Mouse (Mus musculus): ENCODE results near the gene Spock2. TPM values are rescaled to one million over a fixed set of nuclear protein-coding genes. Genes with fewer than 3 reads are reported as not detected.
"Not testable (repeated sequence)": the region's sequence is repeated elsewhere in the genome, so short reads cannot be mapped to it uniquely, and the experiment has no call there.

Gene Spock2
- polyA plus RNA-seq, 1 experiment from 2014 or later: 2.0 TPM

DNA sequence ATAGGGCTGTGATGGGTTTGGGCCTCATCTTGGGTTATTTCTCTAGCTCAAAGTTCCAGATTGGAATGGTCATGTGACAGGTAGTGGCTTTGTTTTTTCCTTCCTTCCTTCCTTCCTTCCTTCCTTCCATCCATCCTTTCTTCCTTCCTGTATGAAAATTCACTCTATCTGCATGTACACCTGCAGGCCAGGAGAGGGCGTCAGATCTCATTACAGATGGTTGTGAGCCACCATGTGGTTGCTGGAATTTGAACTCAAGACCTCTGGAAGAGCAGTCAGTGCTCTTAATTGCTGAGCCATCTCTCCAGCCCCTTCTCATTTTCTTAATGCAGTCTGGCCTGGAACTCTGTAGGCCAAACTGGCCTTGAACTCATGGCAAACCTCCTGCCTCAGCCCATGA lies 30.0 kb downstream of the Spock2 start:
- not testable (repeated sequence) for DNase-seq (ENCODE audit: low spot score); H3K27ac ChIP-seq; H3K4me3 ChIP-seq; H3K9me3 ChIP-seq (replicated peaks); H3K27me3 ChIP-seq (ENCODE audit: low read depth, poor library complexity, severe bottlenecking); H3K36me3 ChIP-seq
- H3K4me1 ChIP-seq: peaks cover 16% of the 10 kb centered on the region
- WGBS: 71% methylated on average over 1 of the region's 1 CpGs

DNA sequence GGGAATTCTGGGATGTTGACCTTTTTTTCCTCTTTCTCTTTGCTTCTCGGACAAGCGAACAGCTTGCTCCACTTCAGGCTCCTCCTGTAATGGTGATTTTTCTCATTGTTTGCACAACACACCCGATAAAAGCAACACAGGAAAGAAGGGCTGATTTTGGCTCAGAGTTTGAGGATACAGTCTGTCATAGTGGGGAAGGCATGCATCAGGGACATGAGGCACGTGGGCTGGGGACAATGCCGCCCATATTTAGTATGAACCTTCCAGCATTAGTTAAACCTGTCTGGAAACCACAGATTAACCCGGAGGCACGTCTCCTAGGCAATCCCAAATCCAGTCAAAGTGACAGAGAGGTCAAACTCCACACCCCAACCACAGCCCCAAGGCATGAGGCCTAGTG lies 30.9 kb downstream of the Spock2 start:
- Histone ChIP-seq H3K9me3 (replicated peaks) (no peaks in the 10 kb centered on the region), H3K4me1 (peaks cover 16% of the 10 kb centered on the region), H3K36me3 (no peaks in the 10 kb centered on the region), H3K27me3 (ENCODE audit: low read depth, poor library complexity, severe bottlenecking) (no peaks in the 10 kb centered on the region), H3K27ac (no peak overlapping the region), H3K4me3 (no peak overlapping the region)
- 85% methylated on average over 7 of the region's 7 CpGs for WGBS
- DNase-seq (ENCODE audit: low spot score): no peak

DNA sequence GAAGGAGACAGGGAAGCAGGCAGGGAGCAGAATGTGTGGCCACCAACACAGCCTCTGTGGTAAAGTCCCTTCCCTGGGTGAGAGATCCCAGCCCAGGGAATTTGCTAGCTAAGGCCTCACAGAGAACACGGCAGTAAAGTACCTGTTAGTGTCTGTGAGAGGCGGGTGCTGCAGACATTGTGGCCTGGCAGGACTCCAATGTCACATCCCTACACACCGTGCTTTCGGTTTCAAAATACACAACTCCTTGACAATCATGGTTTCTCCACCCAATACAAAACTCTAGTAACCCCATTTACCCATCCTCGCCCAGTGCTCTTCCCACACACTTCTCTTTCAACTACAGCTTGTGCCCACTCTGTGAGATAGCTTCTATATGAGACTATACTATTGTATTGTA lies 32.7 kb downstream of the Spock2 start:
- WGBS: 89% methylated on average over 5 of the region's 5 CpGs
- Histone ChIP-seq H3K9me3 (replicated peaks) (no peaks in the 10 kb centered on the region), H3K4me1 (peaks cover 9% of the 10 kb centered on the region), H3K27me3 (ENCODE audit: low read depth, poor library complexity, severe bottlenecking) (no peaks in the 10 kb centered on the region), H3K4me3 (no peak overlapping the region), H3K36me3 (no peaks in the 10 kb centered on the region), H3K27ac (no peak overlapping the region)
- no peak for DNase-seq (ENCODE audit: low spot score)

DNA sequence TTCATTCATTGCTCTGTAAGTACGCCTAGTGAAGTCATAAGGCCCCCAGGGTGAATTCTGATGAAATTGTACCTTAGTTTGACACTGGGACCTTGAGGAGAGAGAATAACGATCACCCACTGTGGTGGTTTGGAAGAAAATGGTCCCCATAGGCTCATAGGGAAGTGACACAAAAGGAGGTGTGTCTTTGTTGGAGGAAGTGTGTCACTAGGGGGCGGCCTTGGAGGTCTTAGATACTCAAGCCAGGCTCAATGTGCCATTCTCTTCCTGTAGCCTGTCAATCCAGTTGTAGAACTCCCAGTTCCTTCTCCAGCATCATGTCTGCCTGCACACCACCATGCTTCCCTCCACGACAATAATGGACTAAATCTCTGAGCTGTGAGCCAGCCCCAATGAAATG lies 34.7 kb downstream of the Spock2 start:
- H3K4me3 ChIP-seq: no peak overlapping the region
- no peak overlapping the region for H3K27ac ChIP-seq
- WGBS: 93% methylated on average over 4 of the region's 4 CpGs
- no peaks in the 10 kb centered on the region for H3K9me3 ChIP-seq (replicated peaks)
- no peaks in the 10 kb centered on the region for H3K4me1 ChIP-seq
- H3K36me3 ChIP-seq: no peaks in the 10 kb centered on the region
- no peaks in the 10 kb centered on the region for H3K27me3 ChIP-seq (ENCODE audit: low read depth, poor library complexity, severe bottlenecking)
- DNase-seq (ENCODE audit: low spot score): no peak

DNA sequence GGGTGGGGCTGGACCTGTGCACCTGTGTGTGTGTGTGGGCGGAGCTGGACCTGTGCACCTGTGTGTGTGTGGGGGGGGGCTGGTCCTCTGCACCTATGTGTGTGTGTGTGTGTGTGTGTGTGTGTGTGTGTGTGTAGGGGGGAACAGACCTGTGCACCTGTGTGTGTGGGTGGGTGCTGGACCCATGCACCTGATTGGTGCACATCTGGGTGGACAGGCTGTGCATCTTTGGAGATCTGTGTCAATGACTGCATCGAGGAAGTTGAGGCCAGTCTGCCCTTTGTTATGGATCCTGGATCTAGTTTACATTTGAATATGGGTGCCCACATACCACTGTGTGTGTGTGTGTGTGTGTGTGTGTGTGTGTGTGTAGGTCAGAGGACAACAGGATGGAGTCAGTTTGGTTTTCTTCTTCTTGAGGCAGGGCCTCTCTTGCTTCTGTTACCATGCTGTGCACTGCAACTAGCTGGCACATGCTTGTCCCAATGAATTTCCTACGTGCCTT lies 35.7 kb downstream of the Spock2 start:
- H3K4me3 ChIP-seq: no peak overlapping the region
- no peaks in the 10 kb centered on the region for H3K36me3 ChIP-seq

DNA sequence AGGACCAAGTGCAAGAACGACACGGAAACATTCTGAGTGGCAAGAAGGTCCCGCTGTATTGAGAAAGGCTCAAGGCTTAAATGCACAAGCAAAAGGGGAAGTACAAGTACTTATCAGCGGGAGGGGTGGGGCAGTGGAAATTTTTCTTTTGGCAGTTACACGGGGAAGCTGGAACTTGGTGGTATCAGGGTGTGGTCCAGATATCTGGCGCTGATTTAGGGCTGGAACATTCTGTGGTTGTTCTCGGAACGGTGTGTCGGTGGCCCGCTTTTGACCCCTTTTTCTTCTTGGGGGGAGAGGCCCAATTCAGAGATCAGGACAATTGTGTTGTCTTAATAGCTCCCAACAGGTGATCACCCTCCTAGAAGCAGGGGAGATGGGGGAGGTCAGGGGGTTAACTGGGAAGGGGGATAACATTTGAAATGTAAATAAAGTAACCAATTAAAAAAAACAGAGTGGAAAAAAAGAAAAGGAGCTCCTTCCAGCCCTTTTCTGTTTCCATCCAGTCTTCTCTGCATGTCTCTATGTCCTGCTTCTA lies 41.6 kb downstream of the Spock2 start:
- not testable (repeated sequence) for H3K36me3 ChIP-seq; H3K4me3 ChIP-seq; H3K27ac ChIP-seq; H3K4me1 ChIP-seq; H3K9me3 ChIP-seq (replicated peaks); DNase-seq (ENCODE audit: low spot score); H3K27me3 ChIP-seq (ENCODE audit: low read depth, poor library complexity, severe bottlenecking)
- WGBS: 82% methylated on average over 10 of the region's 10 CpGs

More for the DNA sequence above, 35.7 kb downstream of the Spock2 start:
- no peak overlapping the region for H3K27ac ChIP-seq
- DNase-seq (ENCODE audit: low spot score): no peak
- no peaks in the 10 kb centered on the region for H3K4me1 ChIP-seq
- WGBS: 90% methylated on average over 3 of the region's 3 CpGs
- H3K9me3 ChIP-seq (replicated peaks): no peaks in the 10 kb centered on the region
- H3K27me3 ChIP-seq (ENCODE audit: low read depth, poor library complexity, severe bottlenecking): no peaks in the 10 kb centered on the region

DNA sequence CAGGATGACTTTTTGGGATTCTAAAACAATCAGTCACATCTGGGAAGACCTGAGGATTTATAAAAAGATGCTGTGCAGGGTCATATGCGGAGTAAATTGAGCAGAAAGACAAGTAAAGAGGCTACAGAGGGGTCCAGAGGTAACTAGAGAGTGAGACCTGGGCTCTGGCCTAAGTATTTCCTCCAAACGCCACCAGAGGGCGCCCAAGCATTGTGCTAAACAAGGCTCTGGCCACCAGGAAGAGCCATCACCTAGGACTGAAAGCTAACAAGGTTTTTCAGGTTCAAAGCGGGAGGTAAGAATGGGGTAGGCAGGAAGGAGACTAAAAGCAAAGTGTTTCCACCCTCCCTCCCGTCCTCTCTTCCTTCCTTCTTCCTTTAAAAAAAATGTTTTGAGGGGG lies 42.1 kb downstream of the Spock2 start:
- 6% methylated on average over 5 of the region's 5 CpGs for WGBS

DNA sequence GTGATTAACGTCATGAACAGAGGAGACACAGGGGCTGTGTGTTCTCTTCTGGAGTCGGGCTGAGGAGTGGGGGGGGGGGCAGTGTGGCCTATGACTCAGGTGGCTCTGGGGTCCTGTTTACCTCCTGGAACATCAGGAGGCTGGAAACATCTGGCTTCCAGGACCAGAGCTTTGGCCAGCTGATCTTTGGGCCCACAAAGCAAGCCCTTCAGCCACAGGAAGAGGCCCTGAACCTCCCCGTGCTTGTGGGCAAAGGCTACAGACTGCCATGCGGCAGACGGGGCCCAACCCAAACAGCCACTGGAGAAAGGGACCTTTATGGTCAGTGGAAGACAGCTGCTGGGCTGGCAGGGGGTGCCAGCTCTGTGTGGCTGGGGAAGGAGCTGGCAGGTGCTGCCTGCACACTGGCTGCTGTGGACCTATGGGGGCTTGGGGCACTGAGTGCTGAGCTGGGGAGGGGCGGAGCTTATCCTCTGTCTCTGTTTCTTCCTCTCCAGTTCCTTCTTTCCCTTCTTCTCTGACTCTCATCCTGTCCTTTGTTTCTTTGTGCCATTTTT lies 45.2 kb downstream of the Spock2 start:
- DNase-seq (ENCODE audit: low spot score): no peak
- no peaks in the 10 kb centered on the region for H3K36me3 ChIP-seq
- H3K27ac ChIP-seq: peak overlapping the region; percentile 38
- H3K4me1 ChIP-seq: peaks cover 7% of the 10 kb centered on the region
- no peaks in the 10 kb centered on the region for H3K9me3 ChIP-seq (replicated peaks)
- H3K4me3 ChIP-seq: no peak overlapping the region
- H3K27me3 ChIP-seq (ENCODE audit: low read depth, poor library complexity, severe bottlenecking): no peaks in the 10 kb centered on the region
- WGBS: 75% methylated on average over 6 of the region's 6 CpGs

More for the DNA sequence above, 42.1 kb downstream of the Spock2 start:
- Histone ChIP-seq H3K27me3 (ENCODE audit: low read depth, poor library complexity, severe bottlenecking) (no peaks in the 10 kb centered on the region), H3K9me3 (replicated peaks) (no peaks in the 10 kb centered on the region), H3K27ac (no peak overlapping the region), H3K4me3 (no peak overlapping the region), H3K4me1 (peaks cover 7% of the 10 kb centered on the region), H3K36me3 (no peaks in the 10 kb centered on the region)
- peak; percentile 91 for DNase-seq (ENCODE audit: low spot score)

DNA sequence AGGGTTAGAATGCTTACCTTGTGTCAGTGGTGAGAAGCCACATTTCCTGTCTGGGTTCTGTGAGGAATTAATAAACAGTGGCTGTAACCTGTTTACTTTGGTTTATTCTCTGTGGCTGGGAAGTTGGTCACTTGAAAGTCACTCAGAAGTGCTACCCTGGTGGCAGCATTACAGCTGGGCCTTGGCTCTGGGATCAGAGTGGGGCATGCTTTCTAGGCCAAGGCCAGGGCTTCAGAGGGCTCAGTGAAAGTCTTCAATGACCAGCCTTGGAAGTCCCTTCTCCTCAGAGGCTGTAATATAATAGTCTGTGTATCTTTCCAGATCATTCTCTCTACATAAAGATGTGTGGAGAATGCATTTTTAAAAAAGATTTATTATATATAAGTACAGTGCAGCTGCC lies 50.0 kb downstream of the Spock2 start:
- Histone ChIP-seq H3K27me3 (ENCODE audit: low read depth, poor library complexity, severe bottlenecking) (no peaks in the 10 kb centered on the region), H3K4me3 (no peak overlapping the region), H3K36me3 (no peaks in the 10 kb centered on the region), H3K27ac (no peak overlapping the region), H3K9me3 (replicated peaks) (no peaks in the 10 kb centered on the region), H3K4me1 (peaks cover 4% of the 10 kb centered on the region)
- DNase-seq (ENCODE audit: low spot score): no peak

DNA sequence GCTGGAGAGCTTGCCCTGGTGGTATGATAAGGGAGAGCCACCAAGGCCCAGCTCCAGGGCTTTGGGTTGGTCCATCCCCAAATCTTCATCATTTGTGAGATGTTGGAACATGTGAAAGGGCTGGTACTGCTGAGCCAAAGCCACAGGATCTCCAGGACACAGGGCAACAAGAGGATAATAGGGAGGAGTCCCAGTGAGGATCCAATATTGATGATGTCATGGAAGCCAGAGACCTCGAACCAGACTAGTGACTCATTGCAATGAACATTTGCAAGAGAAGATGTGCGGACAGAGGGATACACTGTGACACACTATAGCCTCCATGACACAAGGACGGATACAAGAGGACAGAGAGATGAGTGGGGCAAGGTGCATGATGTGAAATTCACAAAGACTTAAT lies 52.1 kb downstream of the Spock2 start:
- 88% methylated on average over 3 of the region's 3 CpGs for WGBS
- DNase-seq (ENCODE audit: low spot score): no peak
- H3K27ac ChIP-seq: no peak overlapping the region

DNA sequence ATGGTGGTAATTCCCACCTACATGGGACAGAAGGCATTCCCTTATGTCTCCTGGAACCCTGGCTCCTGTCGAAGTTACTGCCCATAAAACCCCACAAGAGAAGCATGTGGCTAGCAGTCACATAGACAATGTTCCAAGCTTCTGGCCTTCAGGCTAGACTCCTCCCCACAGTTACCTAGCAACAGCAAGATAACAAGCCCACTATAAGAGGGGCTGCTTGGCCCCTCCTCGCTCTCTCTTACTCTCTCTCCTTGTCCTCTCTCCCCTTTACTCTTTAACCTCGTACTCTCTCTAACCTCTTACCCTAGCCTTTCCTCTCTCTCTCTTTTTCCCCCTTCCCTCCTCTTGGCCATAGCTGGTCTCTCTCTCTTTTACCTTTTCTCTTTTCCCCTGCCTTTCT lies 55.4 kb downstream of the Spock2 start:
- not testable (repeated sequence) for H3K27me3 ChIP-seq (ENCODE audit: low read depth, poor library complexity, severe bottlenecking); H3K9me3 ChIP-seq (replicated peaks); H3K4me3 ChIP-seq; H3K36me3 ChIP-seq; H3K4me1 ChIP-seq; H3K27ac ChIP-seq; DNase-seq (ENCODE audit: low spot score)
- WGBS: 72% methylated on average over 3 of the region's 3 CpGs

More for the DNA sequence above, 52.1 kb downstream of the Spock2 start:
- no peaks in the 10 kb centered on the region for H3K4me1 ChIP-seq
- H3K9me3 ChIP-seq (replicated peaks): no peaks in the 10 kb centered on the region
- H3K36me3 ChIP-seq: no peaks in the 10 kb centered on the region
- H3K4me3 ChIP-seq: no peak overlapping the region
- H3K27me3 ChIP-seq (ENCODE audit: low read depth, poor library complexity, severe bottlenecking): no peaks in the 10 kb centered on the region

DNA sequence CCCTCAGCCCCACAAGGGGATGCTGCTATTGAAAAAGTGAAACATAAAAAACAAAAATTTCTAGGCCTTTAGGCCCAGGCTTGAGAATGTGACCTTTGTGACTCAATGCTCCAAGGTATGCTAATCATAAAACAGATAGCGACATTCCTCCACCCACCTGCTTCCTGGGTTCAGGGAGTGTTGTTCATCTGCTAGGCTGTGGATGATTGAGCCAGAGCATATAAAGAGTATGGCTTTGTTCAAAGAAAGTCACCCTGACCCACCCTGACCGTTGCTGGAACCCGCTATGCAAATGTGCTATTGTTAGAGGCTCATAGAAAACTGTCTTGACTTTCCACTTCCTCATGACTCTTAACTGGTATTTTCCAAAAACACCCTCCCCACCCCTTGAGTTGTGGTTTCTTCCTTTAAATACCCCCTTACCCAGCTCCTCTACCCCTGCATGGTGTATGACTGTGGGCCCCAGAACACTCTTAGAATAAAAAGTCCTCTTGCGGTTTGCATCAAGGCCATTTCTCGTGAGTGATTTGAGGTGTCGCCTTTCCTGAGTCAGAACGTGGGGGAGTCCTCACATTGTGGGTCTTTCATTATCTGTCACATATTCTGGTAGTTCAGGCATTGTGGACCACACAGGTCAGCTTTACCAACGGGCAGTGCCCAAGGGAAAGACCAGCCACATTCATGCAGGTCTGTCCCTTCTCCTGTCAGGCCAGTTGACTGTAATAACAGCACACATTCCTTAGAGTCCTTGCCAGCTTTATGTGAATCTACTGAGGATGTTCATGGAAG lies 56.4 kb downstream of the Spock2 start:
- not testable (repeated sequence) for H3K27me3 ChIP-seq (ENCODE audit: low read depth, poor library complexity, severe bottlenecking); DNase-seq (ENCODE audit: low spot score); H3K36me3 ChIP-seq; H3K27ac ChIP-seq; H3K9me3 ChIP-seq (replicated peaks); H3K4me3 ChIP-seq; H3K4me1 ChIP-seq
- WGBS: 94% methylated on average over 8 of the region's 8 CpGs

DNA sequence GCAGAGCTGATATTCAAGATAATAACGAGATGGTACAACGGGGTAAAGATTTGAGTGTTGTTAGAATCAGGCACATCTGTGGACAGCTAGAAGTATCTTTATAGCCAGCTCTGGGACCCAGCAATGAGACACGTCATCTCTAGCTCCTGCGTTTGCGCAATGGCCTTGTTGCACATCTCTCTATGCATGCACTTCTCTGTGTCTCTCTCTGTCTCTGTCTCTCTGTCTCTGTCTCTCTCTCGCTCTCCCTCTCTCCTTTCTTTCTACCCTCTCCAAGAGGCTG lies 56.9 kb downstream of the Spock2 start:
- Histone ChIP-seq H3K36me3 (no peaks in the 10 kb centered on the region), H3K9me3 (replicated peaks) (no peaks in the 10 kb centered on the region), H3K27ac (no peak overlapping the region), H3K4me3 (no peak overlapping the region), H3K4me1 (no peaks in the 10 kb centered on the region), H3K27me3 (ENCODE audit: low read depth, poor library complexity, severe bottlenecking) (no peaks in the 10 kb centered on the region)
- DNase-seq (ENCODE audit: low spot score): no peak
- 94% methylated on average over 6 of the region's 6 CpGs for WGBS

All from limb, embryonic 10.5 days (tissue).